Mouse (Mus musculus): ENCODE results near the gene Atad3a.

DNA sequence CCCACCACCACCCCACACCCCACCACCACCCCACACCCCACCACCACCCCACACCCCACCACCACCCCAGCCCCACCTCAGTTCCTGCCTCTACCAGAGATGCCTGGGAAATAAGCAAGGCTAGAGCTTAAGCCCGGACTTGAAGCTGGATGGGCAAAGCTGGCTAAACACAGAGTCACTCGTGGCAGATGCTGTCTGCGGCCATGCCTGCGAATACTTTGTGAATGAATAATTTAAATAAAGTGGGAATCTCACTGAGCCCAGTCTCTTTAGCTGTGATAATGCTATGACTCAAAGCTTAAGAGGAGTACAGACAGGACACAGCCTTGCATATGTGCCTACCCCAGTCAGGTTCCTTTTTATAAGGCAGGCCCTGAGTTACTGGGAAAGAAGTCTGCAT, 18.6 kb upstream of the Atad3a start:
- TF ChIP-seq CTCF (IDR thresholded peaks at IDR 0.05) (no peak), EP300 (IDR thresholded peaks at IDR 0.05) (no peak)

Measured in lung, postnatal 0 days (tissue).